Mouse (Mus musculus) embryonic fibroblast, embryonic 13.5 days (primary cell): ENCODE measurements at regions not wholly inside any gene's neighbourhood (a gene's known extent, or its start where the extent isn't known, plus 50 kb on each side); places are given as distances from the start of the nearest gene placed in this dataset.

ENCODE experiments used
- H3K27ac ChIP-seq: 2 replicates; pipeline ENCODE4 v1.5.1; 2012; ENCODE audit warnings: low read length, control low read depth, inconsistent platforms; ENCODE audit not compliant: insufficient read depth
- H3K4me1 ChIP-seq: 2 replicates; pipeline ENCODE4 v1.6.1; 2011; ENCODE audit warnings: low read length; ENCODE audit not compliant: control insufficient read depth, insufficient read depth
- H3K4me3 ChIP-seq: 2 replicates; pipeline ENCODE4 v1.5.1; 2011; ENCODE audit warnings: mild to moderate bottlenecking, control low read depth, low read length; ENCODE audit not compliant: insufficient read depth
- CTCF ChIP-seq: IDR thresholded peaks from 2 replicates; pipeline ENCODE4 v1.5.1; 2011; ENCODE audit warnings: mild to moderate bottlenecking, control low read depth, low read length, moderate library complexity, borderline replicate concordance; ENCODE audit not compliant: insufficient read depth
- POLR2A ChIP-seq: IDR thresholded peaks from 2 replicates; pipeline ENCODE4 v1.6.1; 2011; ENCODE audit warnings: low read depth, mild to moderate bottlenecking, control low read depth, low read length, moderate library complexity

DNA sequence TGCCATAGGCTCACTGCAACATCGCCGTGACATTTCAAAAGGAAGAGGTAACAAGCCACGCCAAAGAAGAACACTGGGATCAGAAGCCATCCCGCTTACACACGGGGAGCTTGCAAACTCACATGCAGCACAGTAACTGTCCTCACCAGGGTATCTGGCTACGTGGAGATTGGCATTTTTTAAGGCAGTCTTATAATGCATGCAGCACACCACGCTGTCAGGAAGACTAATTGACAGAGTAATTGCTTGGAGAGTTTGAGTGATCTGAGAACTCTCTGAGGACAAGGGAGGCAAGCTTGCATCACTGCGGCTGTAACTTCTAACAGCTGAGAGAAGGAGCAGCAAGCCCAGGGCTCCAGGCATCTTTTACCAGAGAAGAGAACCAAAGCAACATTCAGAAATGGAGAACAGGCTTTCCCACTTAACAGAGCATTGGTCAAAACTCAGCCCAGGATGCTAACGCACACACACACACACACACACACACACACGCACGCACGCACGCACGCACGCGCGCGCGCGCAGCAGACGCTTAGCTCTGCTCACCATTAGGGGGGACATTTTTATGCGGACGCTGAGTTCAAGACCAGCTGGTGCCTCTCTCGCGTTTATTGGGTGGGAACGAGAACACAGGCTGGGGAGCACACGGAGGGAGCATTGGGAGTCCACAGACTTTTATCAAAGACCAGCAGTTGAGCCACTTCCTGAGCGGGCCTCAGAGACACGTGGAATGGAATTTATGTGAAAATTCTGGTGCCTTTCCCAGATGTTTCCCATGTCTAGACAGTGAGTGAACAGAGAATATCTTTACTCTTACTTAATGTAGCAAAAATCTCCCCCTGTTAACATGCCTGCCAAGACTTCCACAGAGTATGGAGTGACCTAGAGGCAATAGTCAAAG is 66.6 kb downstream of the 1700129C05Rik start:
- no peak overlapping the region for H3K4me3 ChIP-seq
- peak overlapping the region; percentile 96 for H3K27ac ChIP-seq
- TF ChIP-seq POLR2A (no peak), CTCF (no peak)
- peaks cover 7% of the 10 kb centered on the region for H3K4me1 ChIP-seq

DNA sequence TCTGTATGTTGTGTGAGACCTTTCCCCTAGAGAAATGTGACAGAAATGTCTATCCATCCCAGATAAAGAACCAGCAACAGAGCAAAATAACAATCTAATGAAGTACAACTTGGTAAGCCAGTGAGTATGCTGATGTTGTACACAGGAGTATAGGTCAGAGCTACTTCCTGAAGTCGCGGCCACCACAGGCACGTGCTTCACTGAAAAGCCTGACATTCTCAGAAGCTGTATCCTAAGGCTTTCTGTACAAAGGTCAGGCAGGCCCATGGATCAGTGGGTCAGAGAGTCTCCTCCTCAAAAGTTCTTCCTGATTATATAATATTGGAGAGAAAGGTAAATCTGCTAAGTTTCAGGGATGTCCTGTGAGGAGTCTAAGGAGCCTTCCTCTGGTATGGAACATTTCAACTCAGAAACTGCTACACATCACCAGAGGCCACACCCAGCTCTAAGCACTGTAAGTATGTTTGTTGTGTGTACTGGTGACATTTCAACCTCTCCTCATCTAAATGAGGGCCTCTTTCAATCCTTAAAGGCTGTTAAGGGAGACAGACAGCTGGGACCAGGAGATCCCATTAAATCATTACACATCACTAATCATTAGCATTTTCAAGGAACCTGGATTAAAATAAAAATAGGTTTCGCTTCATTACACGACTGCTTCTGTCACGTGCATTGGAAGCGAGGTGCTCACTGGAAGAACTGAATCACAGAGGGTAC is 70.2 kb downstream of the 1700129C05Rik start:
- H3K4me1 ChIP-seq = peaks cover 9% of the 10 kb centered on the region
- no peak for TF ChIP-seq POLR2A
- no peak for TF ChIP-seq CTCF
- no peak overlapping the region for H3K4me3 ChIP-seq
- no peak overlapping the region for H3K27ac ChIP-seq

DNA sequence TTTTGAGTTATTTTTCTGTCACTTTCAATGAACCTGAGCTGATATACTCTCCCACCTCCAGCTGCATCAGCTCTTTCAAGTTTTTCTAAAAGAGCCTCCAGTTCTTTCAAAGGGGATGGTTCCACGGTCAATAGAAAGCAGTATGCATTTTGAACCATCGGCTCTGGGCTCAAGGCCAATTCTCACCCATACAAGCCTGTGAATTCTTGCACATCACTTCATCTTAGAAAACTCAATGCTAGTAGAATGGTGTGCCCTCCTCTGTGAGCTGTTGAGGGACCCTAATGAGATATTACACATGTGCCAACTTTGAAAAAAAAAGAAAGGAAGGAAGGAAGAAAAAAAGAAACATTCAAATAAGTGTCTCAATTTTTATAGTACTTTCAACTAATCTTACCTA is 72.6 kb downstream of the 1700129C05Rik start:
- no peak for TF ChIP-seq CTCF
- Histone ChIP-seq H3K4me1 (peaks cover 12% of the 10 kb centered on the region), H3K27ac (no peak overlapping the region), H3K4me3 (no peak overlapping the region)

DNA sequence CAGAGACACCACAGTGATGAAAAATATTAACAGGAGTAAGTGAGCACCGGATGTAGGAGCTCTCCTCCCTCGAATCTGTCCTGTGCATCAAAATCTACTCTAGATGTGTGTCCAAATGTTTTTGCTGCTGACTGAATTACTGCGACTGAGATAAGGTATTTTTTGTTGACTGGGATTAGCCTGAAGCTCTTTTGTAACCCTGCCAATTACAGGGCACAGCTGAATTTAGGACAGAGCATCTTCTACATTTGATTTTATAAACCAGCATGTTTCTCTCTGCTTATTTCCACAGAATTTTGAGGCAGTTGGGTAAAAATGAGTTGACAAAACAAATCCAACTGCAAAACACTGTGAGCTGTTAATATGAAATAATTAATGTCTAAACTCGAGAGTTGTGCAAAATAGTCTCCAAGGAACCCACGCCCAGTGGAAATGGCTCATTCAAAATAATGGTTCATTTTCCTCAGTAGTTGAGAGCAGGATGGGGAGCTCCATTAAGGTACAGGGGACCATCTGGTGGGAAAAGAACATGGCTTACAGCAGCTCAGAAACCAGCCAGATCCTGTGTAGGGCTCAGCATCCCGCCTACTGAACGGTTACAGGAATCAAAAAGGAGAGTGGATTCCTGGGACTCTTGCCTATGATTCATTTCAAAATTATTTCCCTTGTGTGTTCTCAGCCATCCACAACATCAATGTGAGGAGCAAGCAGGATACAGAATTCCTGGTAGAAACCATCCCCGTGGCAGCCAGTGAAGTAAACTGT is 76.1 kb downstream of the 1700129C05Rik start:
- Histone ChIP-seq H3K4me3 (no peak overlapping the region), H3K4me1 (peaks cover 12% of the 10 kb centered on the region), H3K27ac (peak overlapping the region; percentile 100)
- no peak for TF ChIP-seq CTCF
- TF ChIP-seq POLR2A = no peak; the same call in 1 of the 2 replicates

DNA sequence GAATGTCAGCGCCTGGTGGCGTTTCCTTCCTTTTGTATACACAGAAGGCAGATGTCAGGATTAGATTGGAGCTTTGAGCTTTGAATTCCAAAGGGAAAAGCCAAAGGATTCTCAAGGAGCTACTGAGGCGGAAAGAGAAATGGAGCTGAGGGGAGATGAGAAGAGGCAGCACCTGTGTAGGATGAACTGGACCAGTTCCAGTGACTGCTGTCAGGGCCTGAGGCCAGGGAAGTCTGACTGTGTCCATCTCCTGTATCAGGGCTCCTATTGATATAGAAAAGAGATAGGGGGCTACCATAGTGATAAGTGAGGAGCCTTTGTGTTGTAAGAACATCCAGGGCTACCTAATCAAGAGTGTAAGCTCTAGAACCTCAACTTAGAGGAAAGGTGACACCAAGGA is 79.5 kb downstream of the 1700129C05Rik start:
- no peak overlapping the region for H3K27ac ChIP-seq

DNA sequence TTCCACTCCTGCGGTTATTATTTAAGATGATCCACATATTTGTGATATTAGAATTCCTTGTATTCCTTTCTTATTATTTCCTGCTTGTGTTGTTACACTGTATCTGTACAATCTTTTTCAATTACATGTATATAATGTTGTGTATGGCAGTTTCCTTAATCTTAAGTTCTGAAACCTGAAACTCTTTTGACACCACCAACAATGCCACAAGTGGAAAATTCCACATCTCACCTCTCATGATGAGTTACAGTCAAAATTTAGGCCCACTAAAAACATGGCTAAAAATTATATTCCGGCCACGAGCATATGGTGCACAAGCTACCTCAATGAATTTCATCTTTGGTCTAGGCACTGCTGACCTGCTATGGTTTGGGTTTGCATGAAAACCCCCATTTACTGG is 85.9 kb downstream of the 1700129C05Rik start:
- TF ChIP-seq POLR2A (no peak), CTCF (no peak)
- Histone ChIP-seq H3K4me1 (no peaks in the 10 kb centered on the region; the same call in 1 of the 2 replicates), H3K4me3 (no peak overlapping the region), H3K27ac (peak overlapping the region; percentile 67)

More for the DNA sequence above, 79.5 kb downstream of the 1700129C05Rik start:
- Histone ChIP-seq H3K4me3 (no peak overlapping the region), H3K4me1 (peaks cover 12% of the 10 kb centered on the region)
- no peak for TF ChIP-seq POLR2A
- TF ChIP-seq CTCF = no peak

DNA sequence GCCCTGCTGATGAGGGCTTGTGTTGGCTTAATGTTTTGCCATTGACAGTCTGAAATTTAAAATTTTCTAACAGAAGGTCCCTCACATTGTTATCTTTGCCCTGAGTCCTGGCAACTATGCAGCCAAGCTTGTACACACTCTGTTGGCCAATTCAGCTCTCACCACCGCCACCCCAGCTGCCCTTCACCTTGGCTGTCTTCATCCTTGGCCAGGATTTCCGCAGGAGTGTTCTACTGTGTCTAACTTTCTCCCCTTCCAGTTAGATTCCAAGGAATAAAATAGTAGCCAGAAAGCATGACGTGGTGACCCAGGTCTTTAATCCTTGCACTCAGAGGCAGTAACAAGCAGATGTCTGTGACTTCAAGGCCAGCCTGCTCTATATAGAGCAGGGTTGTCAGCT is 87.4 kb downstream of the 1700129C05Rik start:
- H3K4me3 ChIP-seq = no peak overlapping the region
- H3K27ac ChIP-seq = no peak overlapping the region
- peaks cover 3% of the 10 kb centered on the region; the same call in 1 of the 2 replicates for H3K4me1 ChIP-seq
- TF ChIP-seq POLR2A (no peak), CTCF (no peak)

DNA sequence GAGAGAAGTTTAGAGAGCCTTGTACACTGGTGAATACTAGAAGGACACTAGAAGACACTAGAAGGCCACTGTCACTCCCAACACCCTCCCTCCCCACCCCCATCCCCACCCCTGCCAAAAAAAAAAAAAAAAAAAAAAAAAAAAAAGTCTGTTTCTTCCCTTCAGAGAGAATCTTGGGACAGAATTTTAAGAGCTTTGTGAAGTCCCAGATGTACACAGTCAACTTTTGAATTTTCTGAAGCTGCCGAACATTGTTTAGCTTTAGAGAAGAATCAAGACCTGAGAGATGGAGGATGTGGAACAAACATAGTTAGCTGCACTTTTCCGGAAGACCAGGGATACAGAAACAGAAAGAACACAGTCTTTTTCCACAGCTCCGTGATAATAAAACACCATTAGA is 90.3 kb downstream of the 1700129C05Rik start:
- TF ChIP-seq POLR2A (no peak), CTCF (no peak)
- H3K4me1 ChIP-seq = peaks cover 5% of the 10 kb centered on the region; the same call in 1 of the 2 replicates
- H3K27ac ChIP-seq = 0 out of 2 replicates have a peak overlapping the region, but pooled peaks have one; percentile 35
- no peak overlapping the region for H3K4me3 ChIP-seq

DNA sequence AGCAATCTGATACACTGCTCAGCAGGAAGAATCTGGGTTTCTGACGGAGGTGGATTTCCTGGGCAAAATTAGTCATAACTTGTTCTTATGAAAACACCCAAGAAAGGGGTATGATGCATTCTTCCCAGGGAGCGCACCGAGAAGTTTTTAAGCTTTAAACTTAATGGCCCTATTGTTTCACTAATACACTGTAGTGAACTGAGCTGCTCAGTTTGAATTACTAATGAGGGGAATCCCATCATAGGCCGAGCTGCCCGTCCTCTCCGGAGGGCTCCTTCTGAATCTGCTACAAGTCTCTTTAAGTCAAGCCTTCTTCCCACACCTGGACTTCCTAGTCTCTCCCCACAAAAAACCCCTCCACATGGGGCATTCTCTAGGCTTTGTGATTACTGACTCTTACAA is 91.2 kb downstream of the 1700129C05Rik start:
- Histone ChIP-seq H3K4me1 (peaks cover 8% of the 10 kb centered on the region), H3K27ac (peak overlapping the region; percentile 99), H3K4me3 (no peak overlapping the region)
- TF ChIP-seq POLR2A = no peak
- TF ChIP-seq CTCF = no peak

DNA sequence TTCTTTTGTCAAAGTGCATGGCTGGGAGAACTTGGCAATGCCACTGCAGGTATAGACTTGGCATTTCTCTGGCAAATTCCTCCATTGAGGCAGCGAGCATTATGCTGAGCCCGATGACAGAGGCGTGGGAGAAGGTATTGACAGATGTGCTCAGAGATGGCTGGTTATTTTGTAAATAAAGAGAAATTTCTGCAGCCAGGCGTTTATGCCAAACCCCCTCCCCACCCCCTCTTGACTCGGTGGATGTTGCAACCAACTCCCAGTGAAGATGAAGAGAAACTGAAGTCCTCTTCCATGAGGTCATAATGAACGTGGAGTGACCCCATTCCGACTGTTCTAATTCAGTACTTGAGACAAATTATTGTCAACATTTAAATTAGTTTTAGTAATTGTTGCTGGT is 97.0 kb downstream of the 1700129C05Rik start:
- H3K4me3 ChIP-seq = no peak overlapping the region
- no peak for TF ChIP-seq POLR2A
- no peak for TF ChIP-seq CTCF
- H3K27ac ChIP-seq = no peak overlapping the region
- peaks cover 7% of the 10 kb centered on the region for H3K4me1 ChIP-seq
